ENCODE assay signal across 8 mouse cellular contexts in the genomic region with DNA sequence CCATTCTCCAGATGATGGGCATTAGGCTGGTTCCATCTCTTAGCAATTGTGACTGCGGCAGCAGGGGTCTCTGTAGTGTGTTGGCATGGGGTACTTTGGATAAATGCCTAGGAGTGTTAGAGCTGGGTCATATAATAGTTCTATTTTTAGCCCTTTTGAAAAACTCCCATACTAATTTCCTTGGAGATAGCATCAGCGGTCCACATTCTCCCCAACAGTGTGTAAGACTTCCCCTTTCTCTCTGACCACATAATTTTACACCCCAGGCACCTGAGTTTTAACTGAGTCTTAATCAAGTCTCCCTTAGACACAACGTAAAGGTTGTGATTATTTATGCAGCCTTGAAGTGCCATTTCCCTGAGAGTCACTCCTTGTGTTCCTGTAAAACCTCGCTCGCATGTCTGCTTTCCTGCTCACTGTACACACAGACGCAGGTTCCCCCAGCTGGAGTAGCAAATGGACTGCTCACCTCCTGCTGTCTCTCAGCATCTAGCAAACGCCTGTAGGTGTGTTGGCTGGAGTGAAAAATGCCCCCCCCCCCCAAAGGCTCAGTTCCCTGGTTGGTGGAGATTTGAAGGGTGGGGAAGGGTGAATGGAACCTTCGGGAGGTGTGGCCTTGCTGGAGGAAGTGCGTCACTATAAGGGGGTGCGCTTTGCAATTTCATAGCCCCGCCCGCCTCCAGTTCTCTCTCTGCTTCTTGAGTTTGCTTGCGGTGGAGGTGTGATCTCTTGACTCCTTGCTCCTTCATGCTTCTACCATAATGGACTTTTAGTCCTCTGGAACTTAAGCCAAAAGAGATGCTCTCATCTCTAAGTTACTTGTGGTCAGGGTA.
A peak's percentile ranks its signal among the peaks of the same experiment; 100 is the strongest.
DNase-seq lines count a peak whose midpoint lies in the region; ATAC-seq and TF ChIP-seq lines count a peak whose summit lies in the region.

No protein-coding gene starts in this region.

- 0 out of 2 replicates have a peak, but pooled peaks have one; percentile 31 for TF ChIP-seq POLR2A in cortical plate, adult 2 months (IDR thresholded peaks at IDR 0.05; ENCODE audit: extremely low read depth, insufficient read depth, low read length)

- no peak overlapping the region for H3K4me3 ChIP-seq in forebrain, embryonic 15.5 days
- H3K4me3 ChIP-seq in forebrain, embryonic 12.5 days (replicated peaks), result no peak overlapping the region
- no peak overlapping the region for H3K4me3 ChIP-seq in neural tube, embryonic 13.5 days
- 0 out of 2 replicates have a peak overlapping the region, but pooled peaks have one; percentile 12 for H3K4me3 ChIP-seq in cortical plate, adult 2 months (ENCODE audit: insufficient read depth, low read length)
- no peak overlapping the region for H3K4me3 ChIP-seq in heart, embryonic 12.5 days

- H3K4me2 ChIP-seq in forebrain, embryonic 15.5 days (replicated peaks), result peak overlapping the region; percentile 29
- no peak overlapping the region for H3K4me2 ChIP-seq in forebrain, embryonic 12.5 days
- H3K4me2 ChIP-seq in neural tube, embryonic 13.5 days, result peak overlapping the region; percentile 22; the same call in 1 of the 2 replicates
- no peak overlapping the region for H3K4me2 ChIP-seq in heart, embryonic 12.5 days

- no peaks in the 10 kb centered on the region for H3K27me3 ChIP-seq in forebrain, embryonic 15.5 days
- no peaks in the 10 kb centered on the region for H3K27me3 ChIP-seq in forebrain, embryonic 12.5 days
- H3K27me3 ChIP-seq in neural tube, embryonic 13.5 days, result no peaks in the 10 kb centered on the region
- no peaks in the 10 kb centered on the region for H3K27me3 ChIP-seq in heart, embryonic 12.5 days (replicated peaks)

- H3K27ac ChIP-seq in forebrain, embryonic 15.5 days (replicated peaks), result peak overlapping the region; percentile 0; the same call in 1 of the 2 replicates
- H3K27ac ChIP-seq in forebrain, embryonic 12.5 days, result no peak overlapping the region
- peak overlapping the region; percentile 56; the same call in 1 of the 2 replicates for H3K27ac ChIP-seq in neural tube, embryonic 13.5 days (replicated peaks)
- H3K27ac ChIP-seq in cortical plate, adult 2 months (ENCODE audit: insufficient read depth, low read length), result no peak overlapping the region
- no peak overlapping the region for H3K27ac ChIP-seq in heart, embryonic 12.5 days (ENCODE audit: poor library complexity, severe bottlenecking)

- no peak for DNase-seq in neural tube, embryonic 10.5 days (ENCODE audit: extremely low spot score, low spot score)
- peak; percentile 59 for DNase-seq in lung, postnatal 10 days
- DNase-seq in urinary bladder, postnatal 10 days (ENCODE audit: low spot score), result no peak

- TF ChIP-seq CTCF in cortical plate, adult 2 months (IDR thresholded peaks at IDR 0.05; ENCODE audit: extremely low read depth, insufficient read depth, low read length), result no peak

- peaks cover 18% of the 10 kb centered on the region for H3K4me1 ChIP-seq in forebrain, embryonic 15.5 days
- no peaks in the 10 kb centered on the region for H3K4me1 ChIP-seq in forebrain, embryonic 12.5 days
- peaks cover 18% of the 10 kb centered on the region for H3K4me1 ChIP-seq in neural tube, embryonic 13.5 days (replicated peaks)
- H3K4me1 ChIP-seq in cortical plate, adult 2 months (ENCODE audit: control insufficient read depth, insufficient read depth, low read length), result no peaks in the 10 kb centered on the region
- H3K4me1 ChIP-seq in heart, embryonic 12.5 days (replicated peaks), result peaks cover 19% of the 10 kb centered on the region

- 61% methylated on average over 13 of the region's 13 CpGs for WGBS in forebrain, embryonic 15.5 days
- 87% methylated on average over 13 of the region's 13 CpGs for WGBS in forebrain, embryonic 12.5 days
- 76% methylated on average over 13 of the region's 13 CpGs for WGBS in neural tube, embryonic 13.5 days
- 69% methylated on average over 13 of the region's 13 CpGs for WGBS in heart, embryonic 12.5 days

- no peaks in the 10 kb centered on the region for H3K36me3 ChIP-seq in forebrain, embryonic 15.5 days
- no peaks in the 10 kb centered on the region for H3K36me3 ChIP-seq in forebrain, embryonic 12.5 days (replicated peaks)
- no peaks in the 10 kb centered on the region for H3K36me3 ChIP-seq in neural tube, embryonic 13.5 days
- H3K36me3 ChIP-seq in heart, embryonic 12.5 days, result no peaks in the 10 kb centered on the region

- no peak overlapping the region for H3K9ac ChIP-seq in forebrain, embryonic 15.5 days (replicated peaks)
- H3K9ac ChIP-seq in forebrain, embryonic 12.5 days, result no peak overlapping the region
- H3K9ac ChIP-seq in neural tube, embryonic 13.5 days, result no peak overlapping the region
- H3K9ac ChIP-seq in heart, embryonic 12.5 days, result no peak overlapping the region

- no peaks in the 10 kb centered on the region for H3K9me3 ChIP-seq in forebrain, embryonic 15.5 days
- H3K9me3 ChIP-seq in forebrain, embryonic 12.5 days, result no peaks in the 10 kb centered on the region
- H3K9me3 ChIP-seq in neural tube, embryonic 13.5 days, result no peaks in the 10 kb centered on the region
- H3K9me3 ChIP-seq in heart, embryonic 12.5 days (replicated peaks), result no peaks in the 10 kb centered on the region

- ATAC-seq in forebrain, embryonic 15.5 days (replicated peaks), result peak; percentile 48; the same call in 1 of the 2 replicates
- no peak for ATAC-seq in forebrain, embryonic 12.5 days (ENCODE audit: low FRiP score)
- ATAC-seq in neural tube, embryonic 13.5 days (ENCODE audit: low read depth), result no peak
- ATAC-seq in heart, embryonic 12.5 days (ENCODE audit: insufficient number of reproducible peaks, low FRiP score), result no peak

Comparison
In these comparisons a context has a peak if more than half of its experiments do, and no peak if none do; other contexts are left out.
1. H3K27ac ChIP-seq: peak in forebrain, embryonic 15.5 days (single experiment) and neural tube, embryonic 13.5 days (single experiment); none in forebrain, embryonic 12.5 days (single experiment), cortical plate, adult 2 months (single experiment) and heart, embryonic 12.5 days (single experiment).
2. H3K4me2 ChIP-seq: peak in forebrain, embryonic 15.5 days (single experiment) and neural tube, embryonic 13.5 days (single experiment); none in forebrain, embryonic 12.5 days (single experiment) and heart, embryonic 12.5 days (single experiment).